Mouse (Mus musculus) CD8-positive naive resting alpha-beta T cell, adult 2 months (primary cell): ENCODE results near the gene Oasl1.
"Not testable (repeated sequence)": the region's sequence is repeated elsewhere in the genome, so short reads cannot be mapped to it uniquely, and the experiment has no call there.

Source experiments
- DNase-seq, 2 experiments: peaks; one replicate each; pipeline ENCODE4 v3.0.0; 2022; ENCODE audit warnings: low read depth in 2 of 2, low spot score in 2 of 2

Gene Oasl1

DNA sequence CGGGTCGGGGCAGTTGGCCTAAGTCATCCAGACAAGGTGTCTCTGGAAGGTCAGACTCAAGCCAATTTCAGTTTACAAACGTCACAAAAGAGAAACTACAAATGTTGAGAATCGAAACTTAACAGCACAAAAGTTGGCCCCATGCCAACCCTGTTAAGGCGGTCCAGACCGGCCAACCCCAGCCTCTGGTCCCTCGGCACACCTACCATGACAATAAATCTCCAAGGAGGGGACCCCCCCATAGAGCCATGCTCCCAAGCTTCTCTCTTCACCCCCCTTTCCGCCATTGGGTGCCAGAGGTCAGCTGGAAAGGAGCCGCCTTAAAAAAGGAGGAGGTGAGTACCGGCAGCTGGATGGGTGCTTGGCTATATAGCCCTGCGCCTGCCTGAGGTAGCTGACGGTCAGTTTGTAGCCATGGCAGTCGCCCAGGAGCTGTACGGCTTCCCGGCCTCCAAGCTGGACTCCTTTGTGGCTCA lies at the start of gene Oasl1:
Gene Oasl1 (plus strand): TSS at position 243 of the 476 bp plus-strand sequence.
- DNase-seq: peak; percentile 25 to 36

DNA sequence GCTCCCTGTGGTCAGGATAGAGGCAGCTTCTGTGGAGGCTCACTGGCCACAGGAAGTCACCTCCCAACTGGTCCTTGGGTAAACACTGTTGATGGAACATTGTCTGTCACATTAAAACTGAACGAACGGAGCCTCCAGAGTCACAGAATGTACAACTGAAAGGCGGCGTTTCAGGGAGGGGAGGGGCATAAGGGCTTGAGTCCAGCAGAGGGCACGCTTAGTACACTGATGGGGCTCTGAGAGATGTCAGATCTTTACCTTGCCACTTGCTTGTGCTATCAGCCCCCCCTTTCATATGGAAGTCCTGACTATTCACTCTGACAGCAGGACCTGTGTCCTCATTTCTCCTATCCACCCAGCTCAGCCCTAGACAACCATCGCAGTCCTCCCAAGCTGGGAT lies 47.2 kb upstream of the Oasl1 start:
- no peak for DNase-seq

DNA sequence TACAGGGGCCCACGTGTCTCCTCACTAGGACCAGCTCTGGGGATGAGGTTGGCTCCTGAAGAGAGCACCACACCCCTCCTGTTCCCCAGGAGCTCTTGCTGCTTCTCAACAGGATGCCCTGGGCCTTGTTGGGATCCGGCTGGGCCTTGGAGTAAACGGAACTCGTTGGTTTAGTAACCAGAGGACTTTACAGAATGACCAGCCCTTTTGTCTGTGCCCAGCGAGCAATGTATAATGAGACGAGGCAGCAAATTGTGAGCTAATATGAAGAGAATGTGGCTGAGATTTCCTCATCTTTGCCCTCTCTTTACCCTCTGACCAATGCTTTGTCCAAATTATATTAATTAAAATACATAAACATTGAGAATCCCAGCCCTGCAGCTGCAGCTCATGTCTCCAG lies 46.7 kb upstream of the Oasl1 start:
- DNase-seq: no peak

DNA sequence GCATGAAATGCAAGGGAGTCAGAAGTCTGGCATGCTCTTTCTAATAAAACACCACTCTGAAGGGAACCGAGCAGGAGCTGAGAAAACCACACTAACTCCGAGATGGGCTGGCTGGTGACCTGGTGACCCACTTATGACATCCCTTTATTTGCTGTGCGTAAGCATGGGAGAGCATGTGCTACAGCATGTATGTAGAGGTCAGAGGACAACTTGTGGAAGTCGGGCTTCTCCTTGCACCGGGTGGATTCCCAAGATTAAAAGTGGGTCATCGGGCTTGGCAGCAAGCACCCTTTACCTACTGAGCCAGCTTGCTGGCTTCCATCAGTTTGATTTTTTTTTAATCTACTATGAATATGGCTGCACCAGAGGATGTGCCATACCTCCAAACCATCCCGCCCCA lies 45.6 kb upstream of the Oasl1 start:
- DNase-seq: no peak

DNA sequence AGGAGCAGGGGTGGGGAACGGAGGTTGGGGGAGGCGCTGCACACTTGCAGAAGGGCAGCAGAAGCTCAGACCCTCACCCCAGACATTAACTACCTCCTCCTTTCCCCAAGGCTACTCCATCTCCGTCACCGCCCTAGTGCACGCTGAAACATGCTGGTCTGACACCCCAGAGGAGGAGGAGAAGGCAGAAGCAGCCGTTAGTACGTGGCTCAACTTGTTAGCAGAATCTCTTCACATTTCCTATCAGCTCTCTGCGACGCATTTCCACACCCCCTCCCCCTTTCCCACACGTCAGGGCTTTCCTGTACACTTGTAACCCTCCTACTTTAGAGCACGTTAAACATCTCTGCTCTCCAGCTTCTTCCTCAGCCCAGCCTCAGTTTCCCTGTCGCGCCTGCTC lies 43.6 kb upstream of the Oasl1 start:
- DNase-seq: no peak

DNA sequence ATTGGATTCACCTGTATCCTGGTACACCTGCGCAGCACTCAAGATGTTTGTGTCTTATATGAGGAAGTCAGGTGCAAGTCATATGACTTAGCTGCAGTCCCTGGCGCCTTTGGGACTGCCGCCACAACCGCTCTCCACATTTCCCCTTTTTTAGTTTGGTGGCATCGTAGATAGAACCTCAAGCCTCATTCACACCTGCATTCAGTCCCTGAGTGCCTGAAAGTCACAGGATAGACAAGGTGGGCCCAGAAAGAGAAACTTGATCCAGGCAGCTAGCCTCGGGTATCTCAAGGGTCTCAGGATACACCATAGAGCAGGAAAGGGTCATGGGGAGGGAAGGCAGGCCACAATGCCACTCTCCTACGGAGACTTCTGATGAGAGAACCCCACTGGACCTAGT lies 40.7 kb upstream of the Oasl1 start:
- DNase-seq: not testable (repeated sequence)

DNA sequence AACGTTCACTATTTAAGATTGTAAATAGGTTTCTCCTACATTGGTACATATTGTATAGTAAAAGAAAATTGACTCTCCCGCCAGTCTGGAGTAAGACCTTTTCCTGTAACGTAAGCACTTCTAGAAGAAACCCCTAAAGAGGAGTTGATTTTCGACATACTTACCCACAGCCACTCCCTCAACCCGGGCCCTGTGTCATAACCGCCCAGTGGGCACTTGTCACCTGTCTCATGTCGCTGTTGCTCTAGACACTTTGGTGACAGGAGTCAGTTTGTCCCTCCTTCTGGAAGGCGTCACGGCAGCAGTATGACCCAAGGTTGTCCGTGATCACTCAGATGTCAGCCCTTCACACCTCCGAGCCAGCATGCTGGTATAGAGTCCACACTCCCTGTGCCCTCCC lies 40.0 kb upstream of the Oasl1 start:
- no peak for DNase-seq

DNA sequence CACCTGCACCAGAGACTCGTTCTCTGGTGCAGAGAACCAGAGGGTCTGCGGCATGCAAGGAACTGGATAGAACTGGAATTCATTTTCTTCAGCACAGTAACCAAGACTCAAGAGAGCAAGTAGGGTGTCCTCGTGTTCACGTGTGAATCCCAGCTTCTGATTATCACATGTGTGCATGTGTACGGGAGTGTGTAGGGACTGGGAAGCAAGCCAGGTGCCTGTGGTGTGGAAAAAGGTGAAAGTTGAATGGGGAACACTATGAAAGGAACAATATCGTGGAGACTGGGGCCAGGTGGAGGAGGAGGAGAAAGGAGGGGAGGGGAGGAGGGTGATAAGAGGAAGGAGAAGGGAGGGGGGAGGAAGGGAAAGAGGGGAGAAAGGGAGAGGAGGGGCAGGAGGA lies 36.2 kb upstream of the Oasl1 start:
- no peak for DNase-seq

DNA sequence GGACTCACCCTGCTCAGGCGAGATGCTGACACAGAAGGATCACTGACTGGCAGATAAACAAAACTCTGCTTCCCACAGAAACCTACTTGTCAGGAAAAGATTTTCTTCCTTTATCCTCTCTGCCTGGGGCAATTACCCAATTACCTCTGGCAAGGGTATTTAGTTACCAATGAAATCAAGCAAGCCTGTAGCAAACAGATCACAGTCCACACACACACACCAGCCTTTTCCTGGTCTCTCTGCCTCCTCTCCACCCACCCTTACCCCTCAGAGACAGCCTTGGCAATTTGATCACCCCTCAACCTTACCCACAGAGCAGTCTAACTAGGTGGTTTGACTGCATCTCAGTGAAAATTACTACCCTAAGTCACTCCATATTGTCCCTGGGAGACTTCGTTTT lies 34.0 kb upstream of the Oasl1 start:
- no peak for DNase-seq

DNA sequence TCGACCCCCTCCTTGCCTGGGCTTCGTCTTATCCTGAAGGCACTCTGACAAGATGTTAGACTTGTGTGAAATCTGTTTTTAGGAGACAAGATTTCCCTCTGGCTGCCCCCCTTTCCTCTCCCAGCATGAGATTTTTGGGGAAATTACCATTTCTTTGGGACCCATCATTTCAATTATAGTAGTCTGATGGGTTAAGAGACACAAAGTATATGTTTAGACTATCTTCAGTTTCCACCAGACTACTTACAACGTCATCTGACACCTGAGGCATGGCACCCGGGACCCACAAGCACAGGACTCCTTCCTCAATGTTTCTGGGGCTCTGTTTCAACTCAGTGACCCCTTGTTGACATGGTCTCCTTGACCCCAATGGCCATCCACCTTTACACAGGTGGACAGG lies 27.5 kb upstream of the Oasl1 start:
- DNase-seq: no peak

DNA sequence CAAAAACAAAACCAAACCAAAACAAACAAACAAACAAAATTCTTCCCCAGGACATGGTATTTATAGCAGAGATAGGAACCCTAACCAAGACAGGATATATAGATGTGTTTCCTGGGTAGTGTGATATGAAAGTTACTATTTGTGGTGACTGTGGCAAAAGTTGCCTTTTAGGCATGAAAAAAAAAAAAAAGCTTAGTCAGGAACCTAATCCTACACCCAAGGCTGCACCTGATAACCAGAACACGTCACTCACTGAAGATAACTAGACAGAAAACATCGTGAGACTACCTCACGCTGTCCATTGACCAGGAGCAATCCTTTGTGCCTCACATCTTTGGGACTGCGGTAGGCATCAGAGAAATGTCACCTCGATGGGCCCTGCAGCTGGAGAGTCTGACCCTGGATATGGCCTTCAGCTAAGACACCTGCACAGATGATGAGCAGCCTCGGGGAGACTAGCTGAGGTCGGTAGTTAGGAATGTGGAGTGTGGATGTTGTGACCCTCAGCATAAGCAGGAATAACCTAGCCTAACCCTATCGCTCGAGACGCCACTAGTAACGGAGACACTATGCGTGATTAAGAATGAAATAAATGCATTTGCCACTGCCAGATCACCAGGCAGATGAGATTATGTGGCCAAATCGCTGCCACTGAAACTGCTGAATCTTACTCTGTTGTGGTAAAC lies 26.2 kb upstream of the Oasl1 start, which contains the start of gene Oasl2:
Gene Oasl2 (plus strand): TSS at position 249 of the 686 bp plus-strand sequence.
- peak in 1 of 2 experiments; percentile 6 for DNase-seq

DNA sequence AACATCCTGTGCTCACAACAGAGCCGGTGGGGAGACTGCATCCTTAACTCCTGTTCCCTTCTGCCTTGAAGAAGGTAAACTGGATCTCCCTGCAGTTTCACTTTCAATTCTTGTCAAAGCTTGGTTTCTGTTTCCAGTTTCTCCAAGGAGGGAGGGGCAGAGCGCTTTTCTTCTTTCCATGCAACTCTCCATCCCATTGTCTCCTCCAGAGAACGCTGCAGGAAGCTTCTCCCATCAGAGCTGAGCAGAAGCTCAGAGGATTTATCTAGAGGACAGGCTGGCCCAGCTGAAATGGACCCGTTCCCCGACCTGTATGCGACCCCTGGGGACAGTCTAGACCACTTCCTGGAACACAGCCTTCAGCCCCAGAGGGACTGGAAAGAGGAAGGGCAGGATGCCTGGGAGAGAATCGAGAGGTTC lies 25.7 kb upstream of the Oasl1 start:
- peak in 1 of 2 experiments; percentile 39 for DNase-seq

DNA sequence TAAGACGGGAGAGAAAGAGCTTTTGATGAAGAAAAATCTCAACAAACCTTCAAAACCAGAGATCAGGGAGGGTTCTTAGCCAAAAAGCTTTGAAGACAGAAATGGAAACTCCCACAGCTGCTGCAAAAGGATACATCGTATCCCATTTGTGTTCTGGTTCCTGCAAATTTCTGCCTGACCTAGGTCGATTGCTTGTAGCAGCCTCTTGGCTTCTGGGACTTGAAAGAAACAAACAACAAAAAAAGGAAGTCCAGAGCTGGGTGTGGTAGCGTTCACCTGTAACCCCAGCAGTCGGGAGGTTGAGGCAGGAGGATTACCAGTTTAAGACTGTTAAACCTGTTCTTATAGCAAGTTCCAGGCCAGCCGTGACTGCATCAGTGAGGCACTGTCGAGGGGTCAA lies 24.2 kb upstream of the Oasl1 start:
- no peak for DNase-seq

DNA sequence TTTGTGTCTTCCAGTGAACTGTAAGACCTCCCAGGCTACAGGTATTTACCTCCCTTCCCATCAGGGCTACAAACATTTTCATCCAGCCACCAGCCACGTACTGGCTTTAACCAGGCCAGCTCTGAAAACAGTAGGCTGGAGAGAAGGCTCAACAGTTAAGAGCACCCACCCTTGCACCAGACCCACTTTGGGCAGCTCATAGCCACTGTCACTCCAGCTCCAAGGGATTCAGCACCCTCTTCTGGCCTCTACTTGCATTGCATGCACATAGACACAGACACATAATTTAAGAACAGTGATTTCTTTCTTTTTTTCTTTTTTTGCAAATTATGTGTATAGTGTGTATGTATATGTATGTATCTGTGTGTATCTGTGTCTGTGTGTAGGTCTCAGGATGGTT lies 20.6 kb upstream of the Oasl1 start:
- peak; percentile 45 to 53 for DNase-seq

DNA sequence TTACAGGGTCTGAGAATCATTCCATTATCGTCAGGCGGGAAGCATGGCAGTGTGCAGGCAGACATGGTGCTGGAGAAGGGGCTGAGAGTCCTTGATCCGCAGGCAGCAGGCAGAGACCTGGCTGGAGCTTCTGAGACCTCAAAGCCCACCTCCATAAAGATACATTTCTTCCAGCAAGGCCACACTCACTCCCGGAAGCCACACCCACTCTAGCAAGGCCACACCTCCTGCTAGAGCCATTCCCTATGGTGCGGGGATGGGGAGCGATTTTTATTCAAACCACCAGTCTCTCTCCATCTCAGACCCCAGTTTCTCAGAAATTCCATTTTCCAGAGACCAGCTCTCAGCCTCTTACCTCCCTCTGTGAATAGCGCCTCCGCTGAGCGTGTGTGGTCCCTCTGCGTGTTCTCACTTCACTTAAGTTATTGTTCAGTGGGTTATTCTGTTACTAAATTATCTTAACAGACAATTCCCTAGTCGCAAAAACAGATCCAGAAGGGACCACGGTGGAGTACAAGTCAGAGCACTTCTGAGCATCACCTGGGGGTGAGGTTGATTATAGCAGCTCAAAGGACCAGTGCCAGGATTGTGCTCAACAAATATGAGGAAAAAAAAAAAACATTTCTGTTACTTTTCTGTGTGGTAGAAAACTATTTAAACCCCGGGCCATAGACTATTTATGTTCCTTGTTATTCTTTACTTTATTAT lies 14.3 kb upstream of the Oasl1 start:
- DNase-seq: no peak

DNA sequence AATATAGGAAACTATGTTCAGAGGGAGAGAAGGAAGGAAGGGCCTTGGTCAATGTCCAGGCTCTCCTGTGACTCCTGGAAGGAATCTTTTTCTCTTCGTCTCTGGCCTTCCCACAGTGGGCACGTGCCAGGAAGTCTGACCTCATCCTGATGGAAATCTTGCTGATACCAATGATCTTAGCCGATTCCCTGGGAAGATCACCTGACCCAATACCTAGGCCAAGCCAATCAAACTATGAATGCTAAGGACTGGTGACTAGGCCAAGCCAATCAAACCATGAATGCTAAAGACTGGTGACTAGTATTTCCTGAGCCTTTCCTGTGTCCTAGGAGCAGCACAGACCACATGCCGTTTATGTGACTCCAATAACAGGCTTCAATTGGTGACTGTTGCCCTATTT lies 9.4 kb upstream of the Oasl1 start:
- no peak for DNase-seq

DNA sequence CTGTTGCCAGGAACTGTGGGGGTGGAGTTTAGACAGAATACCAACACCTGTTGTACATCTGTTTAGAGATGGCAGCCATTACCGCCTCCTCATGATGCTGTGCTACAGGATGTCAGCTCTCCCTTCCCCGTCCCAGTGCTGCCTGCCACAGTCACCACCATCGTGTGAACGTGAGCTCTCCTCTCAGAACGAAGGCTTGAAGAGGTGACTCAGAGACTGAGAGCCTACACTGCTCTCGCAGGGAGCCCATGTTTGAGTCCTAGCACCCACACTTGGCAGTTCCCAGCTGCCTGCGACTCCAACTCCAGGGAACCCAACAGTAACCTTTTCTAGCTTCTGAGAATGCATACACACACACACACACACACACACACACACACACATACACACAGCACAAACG lies 8.2 kb upstream of the Oasl1 start:
- DNase-seq: no peak

DNA sequence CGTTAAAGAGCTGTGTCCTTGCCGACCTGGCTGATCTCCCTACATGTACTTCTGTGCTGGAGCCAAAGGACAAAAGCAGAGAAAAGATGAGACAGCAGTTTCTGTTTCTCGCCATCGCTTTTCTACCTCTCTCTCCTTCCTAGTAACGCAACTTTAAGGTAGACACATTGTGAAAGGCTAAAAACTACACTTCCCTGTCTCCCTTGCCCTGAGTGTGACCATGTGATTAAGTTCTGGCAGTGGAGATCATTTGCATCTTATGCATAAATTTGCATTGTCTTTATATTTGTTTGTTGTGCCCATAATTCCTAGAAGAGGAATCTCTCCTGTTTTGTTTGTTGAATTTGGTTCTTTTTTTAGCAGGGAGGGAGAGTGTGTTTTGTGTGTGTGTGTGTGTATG lies 7.2 kb upstream of the Oasl1 start:
- DNase-seq: no peak

DNA sequence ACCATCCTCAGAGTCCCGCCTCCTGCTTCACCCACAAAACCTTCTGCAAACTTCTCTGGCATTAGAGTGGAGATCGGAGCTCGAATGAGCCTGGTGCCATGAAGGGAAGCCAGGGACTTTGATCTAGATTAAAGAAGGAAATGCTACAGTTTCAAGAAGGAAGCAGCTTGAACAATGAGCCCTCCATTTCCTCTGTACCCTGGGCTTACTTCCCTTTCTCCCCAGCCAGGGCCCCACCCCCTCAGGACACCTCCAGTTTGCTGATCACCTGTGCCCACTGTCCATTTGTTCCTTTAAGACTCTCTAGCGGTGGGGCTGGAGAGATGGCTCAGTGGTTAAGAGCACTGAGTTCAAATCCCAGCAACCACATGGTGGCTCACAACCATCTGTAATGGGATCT lies 6.3 kb upstream of the Oasl1 start:
- DNase-seq: no peak

DNA sequence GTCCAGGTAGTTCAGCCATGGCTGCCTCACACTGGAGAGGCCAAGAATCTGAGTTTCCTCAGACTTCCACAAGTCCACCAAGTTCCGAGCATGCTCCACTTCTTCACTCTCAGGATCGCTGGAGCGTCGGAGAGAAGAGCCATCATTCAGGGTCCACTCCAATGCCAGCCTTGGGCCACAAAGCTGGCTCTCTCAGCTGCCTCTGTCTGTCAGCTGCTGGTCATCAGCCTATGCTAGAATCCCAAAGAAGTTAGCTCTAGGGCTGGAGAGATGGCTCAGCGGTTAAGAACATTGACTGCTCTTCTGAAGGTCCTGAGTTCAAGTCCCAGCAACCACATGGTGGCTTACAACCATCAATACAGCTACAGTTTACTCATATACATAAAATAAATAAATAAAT lies 5.7 kb upstream of the Oasl1 start:
- DNase-seq: not testable (repeated sequence)

DNA sequence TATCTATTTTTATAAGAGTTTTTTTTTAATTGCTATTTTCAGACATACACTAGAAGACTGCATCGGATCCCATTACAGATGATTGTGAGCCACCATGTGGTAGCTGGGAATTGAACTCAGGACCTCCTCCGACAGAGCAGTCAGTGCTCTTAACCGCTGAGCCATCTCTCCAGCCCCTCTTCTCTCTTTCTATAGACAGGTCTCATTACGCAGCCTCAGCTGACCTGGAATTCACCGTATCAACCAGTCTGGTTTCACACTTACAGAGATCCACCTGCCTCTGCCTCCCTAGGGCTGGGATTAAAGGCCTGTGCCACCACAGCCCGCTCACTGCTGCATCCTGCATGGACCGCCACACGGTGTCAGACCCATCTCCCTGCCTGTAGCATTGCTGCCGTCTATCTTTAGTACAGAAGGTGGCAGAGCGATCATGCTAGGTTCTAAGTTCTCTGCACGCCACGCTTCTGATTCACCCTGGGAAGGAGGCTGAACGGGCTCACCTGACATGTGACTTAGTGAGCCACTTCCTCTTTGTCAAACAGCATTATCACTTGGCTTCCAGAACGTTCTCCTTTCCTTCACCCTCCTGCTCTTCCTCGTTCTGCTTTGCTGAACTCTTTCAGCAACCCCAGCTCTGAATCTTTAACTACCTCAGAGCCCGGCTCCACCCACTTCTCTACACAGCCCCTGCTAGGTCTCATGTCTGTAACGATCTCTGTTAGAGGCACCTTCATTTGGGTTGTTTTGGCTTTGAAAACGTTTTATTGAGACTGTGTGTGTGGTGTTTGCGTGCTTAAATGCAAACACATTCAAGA lies 1.3 kb upstream of the Oasl1 start:
- DNase-seq: peak; percentile 68 to 77

DNA sequence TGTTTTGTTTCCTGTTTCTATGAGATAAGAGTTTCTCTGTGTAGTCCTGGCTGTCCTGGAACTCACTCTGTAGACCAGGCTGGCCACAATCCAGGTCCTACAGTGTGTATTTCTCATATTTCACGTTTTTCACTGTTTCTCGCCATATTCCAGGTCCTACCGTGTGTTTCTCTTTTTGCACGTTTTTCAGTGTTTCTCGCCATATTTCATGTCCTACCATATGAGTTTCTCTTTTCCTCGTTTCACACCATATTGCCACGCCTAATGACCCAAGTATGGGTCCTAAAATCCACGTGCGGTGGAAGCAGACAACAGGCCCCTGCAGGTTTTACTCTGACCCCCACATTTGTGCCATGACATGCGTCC lies 691 bp upstream of the Oasl1 start:
- no peak for DNase-seq
